Mouse (Mus musculus) left cerebral cortex, adult 2 months (tissue): ENCODE measurements around the gene Gm16440. TPM values are rescaled to one million over a fixed set of nuclear protein-coding genes. Genes with fewer than 3 reads are reported as not detected.
A peak's percentile ranks its signal among the peaks of the same experiment; 100 is the strongest.
"Not testable (repeated sequence)": the region's sequence is repeated elsewhere in the genome, so short reads cannot be mapped to it uniquely, and the experiment has no call there.

ENCODE experiments used
- DNase-seq, 2 experiments: peaks; one replicate each; pipeline ENCODE4 v3.0.0; 2021 to 2022; ENCODE audit warnings: low spot score in 2 of 2, mixed read lengths in 1 of 2; ENCODE audit errors: extremely low spot score in 1 of 2
- H3K27ac ChIP-seq: fragments of 200-600 bp; 2 replicates; pipeline ENCODE4 v1.8.1; 2022
- H3K4me3 ChIP-seq: fragments of 200-600 bp; 2 replicates; pipeline ENCODE4 v1.8.1; 2022
- intact Hi-C: fragments of 180-260 bp; cut with DNase I; formaldehyde crosslinking; loops from one replicate; pipeline ENCODE4 v1.15.1; 2025
- long read RNA-seq, 2 experiments: library from polyadenylated mRNA; stranded (forward); transcript quantifications; one replicate each; pipeline ENCODE4 v2.0.0; 2021; ENCODE audit warnings: borderline mapping rate in 2 of 2
- total RNA-seq, 2 experiments: library from RNA; stranded (reverse); gene quantifications; 2 replicates each; pipeline ENCODE4 v1.2.3; 2021

Gene Gm16440
- not detected for total RNA-seq
- long read RNA-seq, experiment 1, result 0 reads
- long read RNA-seq, experiment 2, result 0 reads

GRCm38 (mm10) chr14:6390219-6390618, at the start of gene Gm16440:
Gene Gm16440 (minus strand): TSS chr14:6390319.
- not testable (repeated sequence) for H3K27ac ChIP-seq

DNA sequence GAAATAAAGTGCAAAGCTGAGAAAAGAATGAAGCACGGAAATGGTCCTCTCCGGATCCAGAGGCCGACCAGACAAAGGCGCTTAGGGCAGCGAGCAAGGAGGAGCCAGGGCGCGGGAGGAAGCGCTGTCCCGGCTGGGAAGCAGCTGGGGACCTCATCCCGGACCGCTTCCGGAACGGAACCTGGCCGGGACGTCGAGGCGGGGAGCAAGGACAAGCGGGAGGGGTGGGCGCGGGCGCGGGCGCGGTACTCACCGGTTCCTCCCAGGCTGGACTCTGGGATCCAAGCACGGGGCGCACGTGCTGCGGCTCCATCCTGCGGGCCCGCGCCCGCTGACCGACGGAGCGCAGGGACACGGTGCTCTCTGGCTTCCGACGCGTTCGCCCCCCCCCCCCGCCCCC, 36.6 kb upstream of the Gm16440 start:
- H3K27ac ChIP-seq, intact Hi-C loops: not testable (repeated sequence)
- peak overlapping the region; percentile 26 for H3K4me3 ChIP-seq
- DNase-seq, result peak in 1 of 2 experiments; percentile 24

More at GRCm38 (mm10) chr14:6390219-6390618, at the start of gene Gm16440:
- intact Hi-C loops, H3K4me3 ChIP-seq, DNase-seq: not testable (repeated sequence)

- DNase-seq, intact Hi-C loops, H3K27ac ChIP-seq: not testable (repeated sequence)
- H3K4me3 ChIP-seq, result peak overlapping the region; percentile 26
These were observed 36.2 kb upstream of the Gm16440 start for GRCm38 (mm10) chr14:6426353-6426752.

GRCm38 (mm10) chr14:6412382-6412781, 22.3 kb upstream of the Gm16440 start, which contains the start of gene Gm3591:
Gene Gm3591 (minus strand): TSS chr14:6412482.
- DNase-seq, H3K27ac ChIP-seq, H3K4me3 ChIP-seq, intact Hi-C loops: not testable (repeated sequence)

DNA sequence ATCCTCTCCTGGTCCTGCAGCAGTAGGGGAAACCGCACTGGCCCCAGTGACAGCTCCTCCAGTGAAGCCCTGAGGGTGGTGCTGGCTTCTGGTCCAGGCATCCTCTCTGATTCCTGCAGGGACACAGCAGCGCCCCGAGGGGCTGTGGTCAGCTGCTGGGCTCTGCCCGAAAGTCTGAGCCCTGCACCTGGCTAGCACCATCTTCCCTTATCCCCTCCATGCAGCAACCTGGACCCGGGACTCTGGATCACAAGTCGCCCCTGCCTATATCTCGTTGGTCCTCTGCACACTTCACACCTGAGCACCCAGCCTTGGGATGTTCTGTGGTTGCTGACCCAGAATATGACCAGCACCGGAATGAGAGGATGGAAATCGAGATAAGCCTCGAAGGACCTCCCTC, 46.5 kb downstream of the Gm16440 start, which contains the start of gene Gm3618:
Gene Gm3618, minus strand, starts transcription at position 101 of the 400 bp plus-strand sequence.
- intact Hi-C loops, H3K27ac ChIP-seq, H3K4me3 ChIP-seq, DNase-seq: not testable (repeated sequence)

Other genes with a start within 250 kb of the Gm16440 start
- 1 to 10 TPM in 1 of 2 experiments, under 1 TPM in 1; 0.98 to 1.0 TPM for gene Gm21560, start 171.0 kb downstream of the Gm16440 start, total RNA-seq
- 1 to 10 TPM; 1.4 to 1.7 TPM for gene Gm3411, start 103.1 kb downstream of the Gm16440 start, total RNA-seq
- gene Gm21103, start 85.5 kb downstream of the Gm16440 start, total RNA-seq, result not detected
- not detected for gene Gm3618, start 46.6 kb downstream of the Gm16440 start, total RNA-seq
- under 1 TPM in 1 of 2 experiments, not detected in 1; 0.77 TPM for gene Gm3591, start 22.2 kb upstream of the Gm16440 start, total RNA-seq
- gene Gm3594, start 54.3 kb upstream of the Gm16440 start, total RNA-seq, result not detected
- not detected for gene Gm8356, start 147.0 kb upstream of the Gm16440 start, total RNA-seq
- gene Gm3629, start 200.3 kb upstream of the Gm16440 start, total RNA-seq, result under 1 TPM in 1 of 2 experiments, not detected in 1; 0.75 TPM
- not detected for gene Gm3460, start 232.1 kb upstream of the Gm16440 start, total RNA-seq